Mouse (Mus musculus) spleen, postnatal 36 days (tissue): ENCODE results near the gene Mgat3.

Source experiments
- DNase-seq, 2 experiments: peaks; one replicate each; pipeline ENCODE4 v3.0.0; 2022; ENCODE audit warnings: low spot score in 2 of 2, mixed read lengths in 1 of 2

The Mgat3 gene

DNA sequence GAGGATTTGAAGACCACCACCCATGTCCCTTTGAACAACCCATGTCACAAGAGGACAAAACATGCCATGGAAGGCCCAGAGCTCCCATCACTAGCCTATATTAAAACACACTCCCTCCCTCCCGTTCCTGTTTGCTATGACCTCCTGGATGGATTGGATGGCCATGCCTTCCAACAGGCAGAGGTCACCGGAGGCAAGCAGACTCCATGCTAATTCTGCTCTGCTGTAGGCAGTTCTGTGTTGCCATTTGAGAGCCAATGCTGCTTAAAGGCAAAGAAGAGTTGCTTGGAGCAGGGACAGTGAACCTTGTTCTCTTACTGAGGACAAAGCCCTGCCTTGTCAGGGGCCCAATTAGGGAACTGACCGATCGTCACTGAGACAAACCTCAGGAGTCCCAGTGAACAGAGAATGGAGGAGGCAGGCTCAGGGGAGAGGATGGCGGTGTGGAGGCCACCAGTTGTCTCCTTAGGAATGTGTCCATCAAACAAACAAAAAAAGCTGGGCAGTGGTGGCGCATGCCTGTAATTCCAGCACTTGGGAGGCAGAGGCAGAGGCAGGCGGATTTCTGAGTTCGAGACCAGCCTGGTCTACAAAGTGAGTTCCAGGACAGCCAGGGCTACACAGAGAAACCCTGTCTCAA lies 86.0 kb downstream of the Mgat3 start:
- no peak for DNase-seq

GRCm38 (mm10) chr15:80260677-80261076 lies 87.2 kb downstream of the Mgat3 start:
- peak; percentile 67 to 70 for DNase-seq

GRCm38 (mm10) chr15:80261100-80261499 lies 87.6 kb downstream of the Mgat3 start:
- DNase-seq, result no peak

GRCm38 (mm10) chr15:80263610-80264575 lies 90.4 kb downstream of the Mgat3 start, which contains the start of gene Rps19bp1:
Rps19bp1 (minus strand) TSS chr15:80264315.
- peak; percentile 87 to 90 for DNase-seq
